Mouse (Mus musculus): ENCODE measurements around the gene Drc3. TPM values are rescaled to one million over a fixed set of nuclear protein-coding genes. Genes with fewer than 3 reads are reported as not detected.

The Drc3 gene
- polyA plus RNA-seq, 1 experiment from 2014 or later = 2.2 TPM

DNA sequence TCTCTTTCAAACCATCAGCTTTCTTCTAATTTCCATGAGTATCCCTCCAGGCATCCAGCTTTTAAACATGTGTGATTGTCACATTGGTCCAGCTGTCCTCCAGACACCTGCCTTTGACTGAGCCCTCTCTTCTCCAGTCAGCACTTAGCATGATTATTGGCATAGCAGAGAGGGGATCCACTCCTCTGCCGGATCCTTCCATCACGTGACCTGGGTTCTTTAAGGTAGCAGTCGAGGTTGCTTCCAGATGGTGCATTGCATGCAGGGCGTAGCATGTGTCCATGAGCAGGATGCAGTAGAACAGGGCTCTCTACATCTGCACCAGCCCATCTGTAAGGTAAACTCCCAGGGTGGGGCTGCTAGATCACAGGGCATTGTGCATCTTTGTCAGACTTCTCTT lies 15.8 kb downstream of the Drc3 start:
- Histone ChIP-seq H3K4me3 (ENCODE audit: low read length) (no peak overlapping the region), H3K9ac (ENCODE audit: low read depth, low read length) (no peak overlapping the region), H3K9me3 (ENCODE audit: control insufficient read depth, low read length) (no peaks in the 10 kb centered on the region), H3K36me3 (ENCODE audit: control insufficient read depth, insufficient read depth, low read length) (no peaks in the 10 kb centered on the region), H3K4me2 (ENCODE audit: low read depth, low read length) (no peak overlapping the region), H3K4me1 (ENCODE audit: control insufficient read depth, insufficient read depth, low read length) (peaks cover 8% of the 10 kb centered on the region; the same call in 1 of the 2 replicates), H3K27me3 (replicated peaks; ENCODE audit: control insufficient read depth, insufficient read depth, low read length) (no peaks in the 10 kb centered on the region), H3K27ac (ENCODE audit: low read length) (no peak overlapping the region)
- no peak for ATAC-seq
- WGBS = 63% methylated on average over 4 of the region's 4 CpGs

GRCm38 (mm10) chr11:60369448-60369847 lies 16.3 kb downstream of the Drc3 start:
- no peak for ATAC-seq
- 68% methylated on average over 4 of the region's 4 CpGs for WGBS
- H3K9ac ChIP-seq (ENCODE audit: low read depth, low read length) = no peak overlapping the region
- H3K4me3 ChIP-seq (ENCODE audit: low read length) = no peak overlapping the region
- no peaks in the 10 kb centered on the region for H3K27me3 ChIP-seq (replicated peaks; ENCODE audit: control insufficient read depth, insufficient read depth, low read length)
- no peak overlapping the region for H3K27ac ChIP-seq (ENCODE audit: low read length)
- H3K4me1 ChIP-seq (ENCODE audit: control insufficient read depth, insufficient read depth, low read length) = peaks cover 8% of the 10 kb centered on the region; the same call in 1 of the 2 replicates
- no peaks in the 10 kb centered on the region for H3K36me3 ChIP-seq (ENCODE audit: control insufficient read depth, insufficient read depth, low read length)
- no peak overlapping the region for H3K4me2 ChIP-seq (ENCODE audit: low read depth, low read length)
- H3K9me3 ChIP-seq (ENCODE audit: control insufficient read depth, low read length) = no peaks in the 10 kb centered on the region

GRCm38 (mm10) chr11:60370431-60370830 lies 17.3 kb downstream of the Drc3 start:
- Histone ChIP-seq H3K27ac (ENCODE audit: low read length) (no peak overlapping the region), H3K9me3 (ENCODE audit: control insufficient read depth, low read length) (no peaks in the 10 kb centered on the region), H3K4me3 (ENCODE audit: low read length) (no peak overlapping the region), H3K36me3 (ENCODE audit: control insufficient read depth, insufficient read depth, low read length) (no peaks in the 10 kb centered on the region), H3K4me1 (ENCODE audit: control insufficient read depth, insufficient read depth, low read length) (peaks cover 8% of the 10 kb centered on the region; the same call in 1 of the 2 replicates), H3K9ac (ENCODE audit: low read depth, low read length) (no peak overlapping the region), H3K27me3 (replicated peaks; ENCODE audit: control insufficient read depth, insufficient read depth, low read length) (no peaks in the 10 kb centered on the region), H3K4me2 (ENCODE audit: low read depth, low read length) (no peak overlapping the region)
- no peak for ATAC-seq
- WGBS = 85% methylated on average over 13 of the region's 13 CpGs

- Histone ChIP-seq H3K36me3 (ENCODE audit: control insufficient read depth, insufficient read depth, low read length) (no peaks in the 10 kb centered on the region), H3K27ac (ENCODE audit: low read length) (no peak overlapping the region), H3K9me3 (ENCODE audit: control insufficient read depth, low read length) (no peaks in the 10 kb centered on the region), H3K4me3 (ENCODE audit: low read length) (no peak overlapping the region), H3K9ac (ENCODE audit: low read depth, low read length) (no peak overlapping the region), H3K4me2 (ENCODE audit: low read depth, low read length) (no peak overlapping the region), H3K4me1 (ENCODE audit: control insufficient read depth, insufficient read depth, low read length) (no peaks in the 10 kb centered on the region), H3K27me3 (replicated peaks; ENCODE audit: control insufficient read depth, insufficient read depth, low read length) (no peaks in the 10 kb centered on the region)
- WGBS = 76% methylated on average over 6 of the region's 6 CpGs
- no peak for ATAC-seq
Observed at GRCm38 (mm10) chr11:60374481-60374880, 21.4 kb downstream of the Drc3 start.

- no peaks in the 10 kb centered on the region for H3K27me3 ChIP-seq (replicated peaks; ENCODE audit: control insufficient read depth, insufficient read depth, low read length)
- H3K4me3 ChIP-seq (ENCODE audit: low read length) = no peak overlapping the region
- ATAC-seq = no peak
- H3K27ac ChIP-seq (ENCODE audit: low read length) = no peak overlapping the region
- WGBS = 91% methylated on average over 6 of the region's 6 CpGs
- no peak overlapping the region for H3K9ac ChIP-seq (ENCODE audit: low read depth, low read length)
- H3K4me1 ChIP-seq (ENCODE audit: control insufficient read depth, insufficient read depth, low read length) = peaks cover 7% of the 10 kb centered on the region
- no peak overlapping the region for H3K4me2 ChIP-seq (ENCODE audit: low read depth, low read length)
- H3K36me3 ChIP-seq (ENCODE audit: control insufficient read depth, insufficient read depth, low read length) = no peaks in the 10 kb centered on the region
- H3K9me3 ChIP-seq (ENCODE audit: control insufficient read depth, low read length) = no peaks in the 10 kb centered on the region
Observed at GRCm38 (mm10) chr11:60383518-60383917, 30.4 kb downstream of the Drc3 start.

DNA sequence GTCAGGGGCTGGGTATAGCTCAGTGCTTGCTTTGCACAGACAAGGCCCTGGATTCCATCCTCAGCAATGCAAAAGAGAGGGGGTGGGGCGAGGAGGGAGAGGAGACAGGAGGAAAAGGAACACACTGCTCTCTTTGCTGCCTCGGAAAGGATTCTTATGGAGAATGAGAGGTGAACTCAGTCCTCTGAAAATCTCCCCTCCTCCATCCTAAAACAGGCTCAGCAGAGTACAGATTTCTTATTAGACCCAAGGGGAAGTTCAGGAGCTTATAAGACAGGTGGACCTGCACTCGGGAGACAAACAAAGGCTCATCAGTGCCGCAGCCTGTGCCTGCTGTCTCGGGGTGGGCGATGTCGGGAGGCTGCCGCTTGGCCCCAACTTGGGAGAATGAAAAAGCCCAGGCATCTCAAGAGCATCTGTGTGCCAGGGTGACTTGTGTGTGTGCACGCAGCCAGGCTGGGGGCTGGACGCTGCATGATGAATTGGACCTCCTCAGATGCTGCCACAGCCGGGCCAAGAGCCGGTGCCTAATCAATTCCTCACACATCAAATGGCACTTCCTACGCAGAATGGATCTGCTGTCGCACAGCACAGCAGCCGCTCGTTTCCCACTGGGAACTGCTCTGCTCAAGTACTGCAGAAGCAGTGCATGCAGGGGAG lies 31.8 kb downstream of the Drc3 start:
- 21% methylated on average over 16 of the region's 16 CpGs for WGBS
- H3K4me2 ChIP-seq (ENCODE audit: low read depth, low read length) = 0 out of 2 replicates have a peak overlapping the region, but pooled peaks have one; percentile 8
- H3K4me3 ChIP-seq (ENCODE audit: low read length) = no peak overlapping the region
- no peak for ATAC-seq
- no peaks in the 10 kb centered on the region for H3K36me3 ChIP-seq (ENCODE audit: control insufficient read depth, insufficient read depth, low read length)
- no peaks in the 10 kb centered on the region for H3K27me3 ChIP-seq (replicated peaks; ENCODE audit: control insufficient read depth, insufficient read depth, low read length)
- no peak overlapping the region for H3K27ac ChIP-seq (ENCODE audit: low read length)
- peaks cover 7% of the 10 kb centered on the region for H3K4me1 ChIP-seq (ENCODE audit: control insufficient read depth, insufficient read depth, low read length)
- peak overlapping the region; percentile 38; the same call in 1 of the 2 replicates for H3K9ac ChIP-seq (ENCODE audit: low read depth, low read length)
- no peaks in the 10 kb centered on the region for H3K9me3 ChIP-seq (ENCODE audit: control insufficient read depth, low read length)

DNA sequence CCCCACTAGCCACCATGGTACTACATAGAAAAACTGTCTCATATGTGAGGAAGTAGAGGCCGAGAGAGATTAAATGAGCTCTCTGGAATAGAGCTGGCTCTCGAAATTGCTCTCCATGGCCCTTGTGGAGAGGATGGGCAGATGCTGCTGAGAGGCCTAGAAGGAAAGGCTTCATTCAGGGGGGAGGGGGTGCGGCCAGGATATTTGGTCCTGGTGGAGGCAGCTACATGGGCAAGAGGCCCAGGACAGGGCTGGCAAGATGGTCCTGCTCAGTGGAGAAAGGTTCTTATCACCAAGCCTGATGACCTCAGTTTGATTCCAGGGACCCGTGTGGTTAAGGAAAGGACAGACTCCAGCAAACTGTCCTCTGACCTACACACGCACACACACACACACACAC lies 32.8 kb downstream of the Drc3 start:
- H3K36me3 ChIP-seq (ENCODE audit: control insufficient read depth, insufficient read depth, low read length) = no peaks in the 10 kb centered on the region
- no peaks in the 10 kb centered on the region for H3K27me3 ChIP-seq (replicated peaks; ENCODE audit: control insufficient read depth, insufficient read depth, low read length)
- H3K27ac ChIP-seq (ENCODE audit: low read length) = no peak overlapping the region
- peaks cover 7% of the 10 kb centered on the region for H3K4me1 ChIP-seq (ENCODE audit: control insufficient read depth, insufficient read depth, low read length)
- H3K9ac ChIP-seq (ENCODE audit: low read depth, low read length) = no peak overlapping the region
- no peak for ATAC-seq
- H3K4me2 ChIP-seq (ENCODE audit: low read depth, low read length) = no peak overlapping the region
- 75% methylated on average over 5 of the region's 5 CpGs for whole genome bisulfite sequencing
- no peaks in the 10 kb centered on the region for H3K9me3 ChIP-seq (ENCODE audit: control insufficient read depth, low read length)
- H3K4me3 ChIP-seq (ENCODE audit: low read length) = no peak overlapping the region

DNA sequence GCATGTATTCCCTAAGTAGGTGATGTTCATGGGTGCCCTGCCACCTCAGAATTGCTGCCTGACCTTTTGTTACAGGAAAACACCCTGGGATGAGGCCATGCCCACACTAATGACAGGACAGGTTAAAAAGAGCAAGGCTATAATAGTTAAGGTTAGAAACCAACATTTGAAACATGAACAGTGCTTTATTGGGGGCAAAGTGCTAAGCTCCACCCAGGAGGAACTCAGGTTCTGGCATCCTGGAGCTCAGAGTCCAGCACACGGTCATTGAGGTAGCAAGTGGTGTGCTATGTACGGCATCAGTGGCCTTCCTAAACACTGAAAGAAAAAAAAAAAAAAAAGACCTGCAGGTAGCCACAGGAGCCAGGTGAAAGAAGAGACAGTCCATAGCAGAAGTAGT lies 34.8 kb downstream of the Drc3 start:
- H3K9me3 ChIP-seq (ENCODE audit: control insufficient read depth, low read length) = no peaks in the 10 kb centered on the region
- no peaks in the 10 kb centered on the region for H3K36me3 ChIP-seq (ENCODE audit: control insufficient read depth, insufficient read depth, low read length)
- peak overlapping the region; percentile 20; the same call in 1 of the 2 replicates for H3K9ac ChIP-seq (ENCODE audit: low read depth, low read length)
- H3K27me3 ChIP-seq (replicated peaks; ENCODE audit: control insufficient read depth, insufficient read depth, low read length) = no peaks in the 10 kb centered on the region
- ATAC-seq = peak; percentile 96
- no peak overlapping the region for H3K4me3 ChIP-seq (ENCODE audit: low read length)
- peak overlapping the region; percentile 72 for H3K27ac ChIP-seq (ENCODE audit: low read length)
- H3K4me1 ChIP-seq (ENCODE audit: control insufficient read depth, insufficient read depth, low read length) = peaks cover 7% of the 10 kb centered on the region
- 54% methylated on average over 2 of the region's 2 CpGs for WGBS
- H3K4me2 ChIP-seq (ENCODE audit: low read depth, low read length) = no peak overlapping the region

GRCm38 (mm10) chr11:60391346-60391745 lies 38.2 kb downstream of the Drc3 start:
- H3K27me3 ChIP-seq (replicated peaks; ENCODE audit: control insufficient read depth, insufficient read depth, low read length) = no peaks in the 10 kb centered on the region
- ATAC-seq = no peak
- no peak overlapping the region for H3K4me2 ChIP-seq (ENCODE audit: low read depth, low read length)
- H3K4me1 ChIP-seq (ENCODE audit: control insufficient read depth, insufficient read depth, low read length) = no peaks in the 10 kb centered on the region; the same call in 1 of the 2 replicates
- H3K4me3 ChIP-seq (ENCODE audit: low read length) = no peak overlapping the region
- no peaks in the 10 kb centered on the region for H3K9me3 ChIP-seq (ENCODE audit: control insufficient read depth, low read length)
- no peak overlapping the region for H3K27ac ChIP-seq (ENCODE audit: low read length)
- no peaks in the 10 kb centered on the region for H3K36me3 ChIP-seq (ENCODE audit: control insufficient read depth, insufficient read depth, low read length)
- H3K9ac ChIP-seq (ENCODE audit: low read depth, low read length) = no peak overlapping the region
- WGBS = 80% methylated on average over 6 of the region's 6 CpGs

DNA sequence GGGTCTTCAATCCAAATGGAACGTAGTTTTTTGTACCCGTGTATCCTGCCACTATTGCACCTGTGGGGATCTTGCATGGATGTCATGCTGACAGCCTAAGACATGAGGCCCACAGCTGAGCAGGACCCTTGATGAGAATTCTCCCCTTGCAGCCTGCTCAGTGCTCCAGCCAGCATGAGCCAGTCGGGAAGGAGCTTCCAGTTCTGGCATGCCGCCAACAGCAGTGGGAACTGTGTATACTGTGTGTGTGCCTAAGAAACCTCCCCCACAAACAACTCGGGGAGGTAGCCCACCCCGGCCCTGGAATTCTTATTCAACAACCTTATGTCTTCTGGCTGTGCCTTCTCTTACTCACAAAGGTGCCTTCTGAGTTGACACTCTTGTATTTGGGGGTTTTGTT lies 43.4 kb downstream of the Drc3 start:
- H3K4me3 ChIP-seq (ENCODE audit: low read length) = no peak overlapping the region
- peaks cover 2% of the 10 kb centered on the region; the same call in 1 of the 2 replicates for H3K36me3 ChIP-seq (ENCODE audit: control insufficient read depth, insufficient read depth, low read length)
- no peak overlapping the region for H3K27ac ChIP-seq (ENCODE audit: low read length)
- no peaks in the 10 kb centered on the region for H3K27me3 ChIP-seq (replicated peaks; ENCODE audit: control insufficient read depth, insufficient read depth, low read length)
- ATAC-seq = no peak
- H3K9ac ChIP-seq (ENCODE audit: low read depth, low read length) = no peak overlapping the region
- WGBS = 56% methylated on average over 6 of the region's 6 CpGs
- no peak overlapping the region for H3K4me2 ChIP-seq (ENCODE audit: low read depth, low read length)
- H3K9me3 ChIP-seq (ENCODE audit: control insufficient read depth, low read length) = no peaks in the 10 kb centered on the region
- H3K4me1 ChIP-seq (ENCODE audit: control insufficient read depth, insufficient read depth, low read length) = no peaks in the 10 kb centered on the region

All from intestine, embryonic 16.5 days (tissue).